Mouse (Mus musculus) forebrain, embryonic 15.5 days (tissue): ENCODE measurements around the gene Stra6. TPM values are rescaled to one million over a fixed set of nuclear protein-coding genes. Genes with fewer than 3 reads are reported as not detected.

ENCODE experiments used
- ATAC-seq: fragments of 200-750 bp; cut with Nextera tagmentation; replicated peaks from 2 replicates; pipeline ENCODE4 v1.8.0; 2017; ENCODE audit warnings: mild to moderate bottlenecking, moderate TSS enrichment, moderate library complexity
- H3K27ac ChIP-seq: fragments of 300-500 bp; sonication (generic); replicated peaks from 2 replicates; pipeline ENCODE4 v1.5.1; 2015; ENCODE audit warnings: mild to moderate bottlenecking, inconsistent platforms
- H3K27me3 ChIP-seq: fragments of 300-500 bp; sonication (generic); 2 replicates; pipeline ENCODE4 v1.6.1; 2015; ENCODE audit warnings: inconsistent platforms
- H3K36me3 ChIP-seq: fragments of 300-500 bp; sonication (generic); 2 replicates; pipeline ENCODE4 v1.6.1; 2015; ENCODE audit warnings: mild to moderate bottlenecking, inconsistent platforms
- H3K4me1 ChIP-seq: fragments of 300-500 bp; sonication (generic); 2 replicates; pipeline ENCODE4 v1.6.1; 2015; ENCODE audit warnings: inconsistent platforms
- H3K4me2 ChIP-seq: fragments of 300-500 bp; sonication (generic); replicated peaks from 2 replicates; pipeline ENCODE4 v1.6.1; 2015; ENCODE audit warnings: mild to moderate bottlenecking, inconsistent platforms
- H3K4me3 ChIP-seq: fragments of 300-500 bp; sonication (generic); 2 replicates; pipeline ENCODE4 v1.5.1; 2015; ENCODE audit warnings: mild to moderate bottlenecking, inconsistent platforms
- H3K9ac ChIP-seq: fragments of 300-500 bp; sonication (generic); replicated peaks from 2 replicates; pipeline ENCODE4 v1.6.1; 2015; ENCODE audit warnings: mild to moderate bottlenecking, inconsistent platforms
- H3K9me3 ChIP-seq: fragments of 300-500 bp; sonication (generic); 2 replicates; pipeline ENCODE4 v1.6.1; 2016; ENCODE audit warnings: inconsistent platforms
- WGBS: fragments of 180-500 bp; shearing (Covaris S2); methylation state at CpG from one replicate; pipeline ENCODE4 v1.1.7; 2015; ENCODE audit warnings: mixed read lengths; 5-methylcytosine and 5-hydroxymethylcytosine counted together
- polyA plus RNA-seq: library from polyadenylated mRNA; unstranded; fragments of >200 nt; fragmentation: Nextera tagmentation; extraction: Ambion mirVana; gene quantifications from 2 replicates; pipeline ENCODE4 v1.2.1, GENCODE M21; 2015

Stra6 gene
- 8.7 and 10.8 TPM in 2 replicates for polyA plus RNA-seq

DNA sequence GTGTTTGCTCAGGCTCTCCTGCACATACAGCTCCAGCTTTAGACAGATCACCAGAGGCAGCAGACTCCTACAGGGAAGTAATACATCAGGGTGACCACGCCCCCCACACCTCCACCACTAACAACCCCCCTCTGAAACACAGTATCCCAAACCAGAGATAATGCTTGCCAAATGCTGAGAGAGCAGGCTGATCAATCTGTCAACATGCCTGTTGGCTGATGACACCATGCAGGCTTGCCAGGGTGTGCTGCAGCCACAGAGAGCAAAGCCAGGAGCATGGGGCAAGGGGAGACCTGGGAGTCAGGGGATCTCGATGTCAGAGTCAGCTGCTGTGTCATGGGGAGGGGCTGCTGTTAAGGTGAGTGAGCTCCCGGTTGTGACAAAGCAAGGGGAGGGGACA is at the start of gene Stra6:
Gene Stra6 (plus strand): TSS at position 258 of the 400 bp plus-strand sequence.
- no peaks in the 10 kb centered on the region for H3K9me3 ChIP-seq
- H3K4me1 ChIP-seq: peaks cover 73% of the 10 kb centered on the region
- H3K27me3 ChIP-seq: no peaks in the 10 kb centered on the region
- no peak within 1 kb of the TSS for H3K9ac ChIP-seq
- no peak within 1 kb of the TSS for H3K4me2 ChIP-seq
- no peaks in the 10 kb centered on the region for H3K36me3 ChIP-seq
- no peak for ATAC-seq
- H3K27ac ChIP-seq: peak within 1 kb of the TSS; percentile 94
- H3K4me3 ChIP-seq: no peak within 1 kb of the TSS
- 28% methylated on average over 3 of the region's 3 CpGs for WGBS

GRCm38 (mm10) chr9:58014393-58015160 is 49.0 kb upstream of the Stra6 start:
- Histone ChIP-seq H3K9ac (no peak overlapping the region), H3K4me1 (peaks cover 13% of the 10 kb centered on the region), H3K27me3 (no peaks in the 10 kb centered on the region), H3K4me2 (no peak overlapping the region), H3K9me3 (no peaks in the 10 kb centered on the region), H3K36me3 (no peaks in the 10 kb centered on the region), H3K27ac (no peak overlapping the region), H3K4me3 (no peak overlapping the region)
- WGBS: 71% methylated on average over 8 of the region's 8 CpGs
- ATAC-seq: no peak

- Histone ChIP-seq H3K4me2 (no peak overlapping the region), H3K36me3 (no peaks in the 10 kb centered on the region), H3K9ac (no peak overlapping the region), H3K4me3 (no peak overlapping the region), H3K27me3 (no peaks in the 10 kb centered on the region), H3K4me1 (peaks cover 12% of the 10 kb centered on the region), H3K27ac (no peak overlapping the region), H3K9me3 (no peaks in the 10 kb centered on the region)
- ATAC-seq: no peak
- WGBS: 79% methylated on average over 6 of the region's 6 CpGs
These were observed 47.7 kb upstream of the Stra6 start for GRCm38 (mm10) chr9:58015856-58016255.

DNA sequence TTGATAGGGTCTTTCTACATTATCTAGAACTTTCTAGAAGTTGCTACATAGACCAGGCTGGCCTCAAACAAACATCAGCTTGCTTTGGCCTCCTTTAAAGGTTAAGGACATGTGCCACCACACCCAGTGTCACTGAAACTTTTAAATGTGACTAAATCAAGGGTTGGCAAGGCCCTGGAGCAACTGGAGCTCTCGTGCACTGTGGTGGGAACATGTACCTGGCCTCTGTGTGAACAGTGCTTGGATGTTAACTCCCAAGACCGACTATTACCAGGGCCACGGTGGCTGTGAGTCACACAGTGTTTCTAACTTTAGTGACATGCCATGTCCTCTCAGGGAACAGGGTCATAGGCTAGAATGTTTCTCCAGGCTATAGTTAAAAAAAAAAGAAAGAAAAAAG is 46.6 kb upstream of the Stra6 start:
- no peak overlapping the region for H3K4me2 ChIP-seq
- no peak overlapping the region for H3K27ac ChIP-seq
- ATAC-seq: no peak
- H3K4me3 ChIP-seq: no peak overlapping the region
- peaks cover 12% of the 10 kb centered on the region for H3K4me1 ChIP-seq
- H3K27me3 ChIP-seq: no peaks in the 10 kb centered on the region
- 88% methylated on average over 3 of the region's 3 CpGs for WGBS
- H3K9me3 ChIP-seq: no peaks in the 10 kb centered on the region
- H3K9ac ChIP-seq: no peak overlapping the region
- H3K36me3 ChIP-seq: no peaks in the 10 kb centered on the region

DNA sequence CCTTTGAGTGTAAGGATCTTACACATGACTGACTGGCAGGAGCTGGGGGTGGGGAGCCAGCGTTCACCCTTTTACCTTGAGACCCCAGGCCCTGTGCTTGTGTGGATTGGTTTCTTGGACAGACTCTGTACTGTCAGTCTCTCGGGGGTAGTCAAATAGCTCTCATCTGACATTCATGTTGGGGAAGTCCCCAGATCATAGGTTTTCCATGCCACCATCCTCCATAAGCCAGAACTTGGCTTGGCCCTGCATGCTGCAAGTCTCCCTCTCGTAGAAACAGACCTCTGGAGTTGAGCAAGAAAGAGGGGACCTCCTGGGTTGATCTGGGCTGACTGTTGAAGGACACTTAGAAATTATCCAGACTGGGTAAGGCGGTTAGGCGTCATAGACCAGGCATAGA is 45.2 kb upstream of the Stra6 start:
- Histone ChIP-seq H3K4me2 (no peak overlapping the region), H3K4me1 (no peaks in the 10 kb centered on the region), H3K9me3 (no peaks in the 10 kb centered on the region), H3K27ac (no peak overlapping the region), H3K4me3 (no peak overlapping the region), H3K36me3 (no peaks in the 10 kb centered on the region), H3K9ac (no peak overlapping the region), H3K27me3 (no peaks in the 10 kb centered on the region)
- no peak for ATAC-seq
- 86% methylated on average over 5 of the region's 5 CpGs for WGBS

- Histone ChIP-seq H3K27ac (no peak overlapping the region), H3K9me3 (no peaks in the 10 kb centered on the region), H3K9ac (no peak overlapping the region), H3K4me3 (no peak overlapping the region), H3K27me3 (no peaks in the 10 kb centered on the region), H3K36me3 (no peaks in the 10 kb centered on the region), H3K4me2 (no peak overlapping the region), H3K4me1 (no peaks in the 10 kb centered on the region)
- 90% methylated on average over 9 of the region's 9 CpGs for WGBS
- no peak for ATAC-seq
These were observed 37.6 kb upstream of the Stra6 start for GRCm38 (mm10) chr9:58025995-58026394.

GRCm38 (mm10) chr9:58027426-58028180 is 36.0 kb upstream of the Stra6 start:
- H3K4me3 ChIP-seq: no peak overlapping the region
- no peaks in the 10 kb centered on the region for H3K4me1 ChIP-seq
- no peak overlapping the region for H3K4me2 ChIP-seq
- H3K27me3 ChIP-seq: no peaks in the 10 kb centered on the region
- H3K27ac ChIP-seq: no peak overlapping the region
- ATAC-seq: no peak
- WGBS: 42% methylated on average over 2 of the region's 2 CpGs
- no peaks in the 10 kb centered on the region for H3K9me3 ChIP-seq
- no peaks in the 10 kb centered on the region for H3K36me3 ChIP-seq
- H3K9ac ChIP-seq: no peak overlapping the region

DNA sequence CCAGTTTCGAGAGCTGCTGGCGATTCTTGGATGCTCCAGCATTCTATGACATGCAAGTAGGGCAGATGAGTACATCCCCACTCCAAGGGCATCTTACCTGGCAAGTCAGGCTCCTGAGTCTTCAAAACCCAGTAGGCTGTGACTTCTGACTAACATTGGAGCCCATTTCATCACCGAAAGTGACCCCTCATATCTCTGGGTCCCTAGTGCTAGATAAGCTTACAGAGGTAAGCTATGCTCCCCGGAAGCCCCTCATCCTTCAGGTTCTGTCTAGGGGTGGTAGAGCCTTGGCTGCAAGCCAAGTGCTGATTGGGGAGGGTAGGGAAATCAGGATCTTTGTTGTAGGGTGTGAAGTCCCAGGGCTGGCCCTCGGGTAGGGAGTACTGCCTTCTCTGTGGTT is 34.7 kb upstream of the Stra6 start:
- no peak for ATAC-seq
- Histone ChIP-seq H3K27me3 (no peaks in the 10 kb centered on the region), H3K9me3 (no peaks in the 10 kb centered on the region), H3K27ac (no peak overlapping the region), H3K4me1 (no peaks in the 10 kb centered on the region), H3K4me3 (no peak overlapping the region), H3K4me2 (no peak overlapping the region), H3K9ac (no peak overlapping the region), H3K36me3 (no peaks in the 10 kb centered on the region)
- 72% methylated on average over 5 of the region's 5 CpGs for WGBS

- Histone ChIP-seq H3K9ac (no peak overlapping the region), H3K27ac (no peak overlapping the region), H3K4me3 (no peak overlapping the region), H3K4me1 (no peaks in the 10 kb centered on the region), H3K36me3 (no peaks in the 10 kb centered on the region), H3K27me3 (no peaks in the 10 kb centered on the region), H3K4me2 (no peak overlapping the region), H3K9me3 (no peaks in the 10 kb centered on the region)
- ATAC-seq: no peak
- 89% methylated on average over 6 of the region's 6 CpGs for WGBS
These were observed 34.0 kb upstream of the Stra6 start for GRCm38 (mm10) chr9:58029635-58030034.

- no peak overlapping the region for H3K4me3 ChIP-seq
- 83% methylated on average over 5 of the region's 5 CpGs for WGBS
These were observed 31.7 kb upstream of the Stra6 start for GRCm38 (mm10) chr9:58031895-58032294.

GRCm38 (mm10) chr9:58035519-58035918 is 28.1 kb upstream of the Stra6 start:
- no peak overlapping the region for H3K9ac ChIP-seq
- H3K4me2 ChIP-seq: no peak overlapping the region
- H3K36me3 ChIP-seq: no peaks in the 10 kb centered on the region
- H3K27ac ChIP-seq: no peak overlapping the region
- ATAC-seq: peak; percentile 47; the same call in 1 of the 2 replicates
- peaks cover 31% of the 10 kb centered on the region for H3K4me1 ChIP-seq
- H3K9me3 ChIP-seq: no peaks in the 10 kb centered on the region
- no peak overlapping the region for H3K4me3 ChIP-seq
- H3K27me3 ChIP-seq: 0 out of 2 replicates have a peak, but pooled peaks cover 3% of the 10 kb centered on the region
- WGBS: 50% methylated on average over 2 of the region's 2 CpGs

More at GRCm38 (mm10) chr9:58031895-58032294, 31.7 kb upstream of the Stra6 start:
- H3K4me1 ChIP-seq: peaks cover 5% of the 10 kb centered on the region
- H3K4me2 ChIP-seq: no peak overlapping the region
- no peaks in the 10 kb centered on the region for H3K36me3 ChIP-seq
- no peak for ATAC-seq
- no peak overlapping the region for H3K9ac ChIP-seq
- H3K27me3 ChIP-seq: no peaks in the 10 kb centered on the region
- H3K9me3 ChIP-seq: no peaks in the 10 kb centered on the region
- H3K27ac ChIP-seq: no peak overlapping the region

- Histone ChIP-seq H3K4me1 (peaks cover 37% of the 10 kb centered on the region), H3K9me3 (no peaks in the 10 kb centered on the region), H3K27ac (no peak overlapping the region), H3K4me3 (no peak overlapping the region), H3K27me3 (0 out of 2 replicates have a peak, but pooled peaks cover 3% of the 10 kb centered on the region), H3K9ac (no peak overlapping the region), H3K4me2 (no peak overlapping the region), H3K36me3 (no peaks in the 10 kb centered on the region)
- 77% methylated on average over 7 of the region's 7 CpGs for WGBS
- ATAC-seq: no peak
These were observed 27.5 kb upstream of the Stra6 start for GRCm38 (mm10) chr9:58035951-58036698.
